Mouse (Mus musculus): ENCODE data around the gene Fcer1g.

Gene Fcer1g

DNA sequence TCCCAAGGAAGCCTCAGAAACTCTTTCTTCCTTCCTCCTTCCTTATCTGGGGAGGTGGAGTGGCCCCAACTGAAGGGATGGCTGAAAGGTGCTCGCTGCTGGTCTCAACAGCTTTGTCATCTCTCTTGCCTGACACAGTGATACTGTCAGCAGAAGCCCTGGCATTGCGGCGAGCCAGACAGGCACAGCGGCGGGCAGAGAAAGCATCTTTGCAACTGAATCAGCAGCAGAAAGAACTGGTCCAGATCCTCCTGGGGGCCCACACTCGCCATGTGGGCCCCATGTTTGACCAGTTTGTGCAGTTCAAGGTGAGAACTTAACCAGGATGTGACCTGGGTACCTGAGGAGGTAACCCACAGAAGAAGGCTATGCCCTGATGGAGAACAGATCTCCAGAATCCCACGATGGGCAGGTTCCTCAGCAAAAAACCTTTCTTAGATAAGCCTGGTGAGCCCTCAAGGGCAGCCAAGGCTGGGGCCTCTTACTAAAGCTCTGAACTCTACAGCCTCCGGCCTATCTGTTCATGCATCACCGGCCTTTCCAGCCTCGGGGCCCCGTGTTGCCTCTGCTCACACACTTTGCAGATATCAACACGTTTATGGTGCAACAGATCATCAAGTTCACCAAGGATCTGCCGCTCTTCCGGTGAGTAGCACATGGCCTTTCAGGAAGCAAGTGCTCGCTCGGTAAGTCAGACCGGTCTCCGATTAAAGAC lies 17.8 kb downstream of the Fcer1g start:
- no peak for DNase-seq (ENCODE audit: low read depth, low spot score)

DNA sequence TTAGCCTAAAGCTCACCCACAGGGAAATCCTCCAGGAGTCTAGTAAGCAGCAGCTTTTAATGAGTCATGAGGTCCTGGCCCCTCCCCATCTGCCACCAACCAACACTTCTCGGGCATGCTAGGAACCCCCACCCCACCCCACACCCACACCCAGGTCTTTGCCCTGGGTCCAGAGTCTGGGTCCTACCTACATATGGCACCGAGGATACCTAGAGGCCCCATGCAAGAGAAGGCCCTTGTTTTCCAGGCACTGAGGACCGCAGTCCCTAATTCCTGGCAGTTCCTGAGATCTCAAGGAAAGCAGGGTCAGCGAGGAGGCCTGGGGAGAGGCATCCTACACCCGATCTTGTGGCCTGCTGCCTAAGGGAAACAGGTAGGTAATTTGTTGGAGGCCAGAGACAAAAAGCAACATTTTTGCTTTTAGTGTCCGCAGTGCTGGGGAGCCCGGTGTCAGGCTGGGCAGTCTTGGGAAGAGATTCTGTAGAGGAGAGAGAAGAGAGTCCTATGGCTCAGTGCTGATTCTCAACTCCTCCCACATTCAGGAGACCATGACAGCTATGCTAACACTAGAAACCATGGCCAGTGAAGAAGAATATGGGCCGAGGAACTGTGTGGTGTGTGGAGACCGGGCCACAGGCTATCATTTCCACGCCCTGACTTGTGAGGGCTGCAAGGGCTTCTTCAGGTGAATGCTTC lies 20.2 kb downstream of the Fcer1g start, which contains the start of gene Nr1i3:
Gene Nr1i3, plus strand, starts transcription at position 170 of the 696 bp plus-strand sequence.
- DNase-seq (ENCODE audit: low read depth, low spot score), result no peak

DNA sequence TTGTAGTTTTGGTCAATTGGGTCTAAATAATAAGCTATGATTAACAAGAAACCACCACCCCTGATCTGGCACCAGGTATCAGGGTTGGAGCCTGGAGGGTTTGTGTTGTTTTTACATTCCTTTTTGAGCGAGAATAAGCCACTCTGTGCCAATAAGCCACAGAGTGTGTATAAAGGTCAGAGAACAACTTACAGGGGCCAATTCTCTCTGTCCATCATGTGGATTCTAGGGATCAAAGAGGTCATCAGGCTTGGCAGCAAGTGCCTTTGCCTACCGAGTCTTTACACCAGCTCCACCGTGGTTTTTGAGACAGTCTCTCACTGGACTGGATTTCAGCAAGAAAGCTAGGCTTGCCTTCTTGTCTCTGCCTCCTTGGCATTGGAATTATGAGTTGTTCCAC lies 21.3 kb downstream of the Fcer1g start:
- no peak for DNase-seq (ENCODE audit: low read depth, low spot score)

DNA sequence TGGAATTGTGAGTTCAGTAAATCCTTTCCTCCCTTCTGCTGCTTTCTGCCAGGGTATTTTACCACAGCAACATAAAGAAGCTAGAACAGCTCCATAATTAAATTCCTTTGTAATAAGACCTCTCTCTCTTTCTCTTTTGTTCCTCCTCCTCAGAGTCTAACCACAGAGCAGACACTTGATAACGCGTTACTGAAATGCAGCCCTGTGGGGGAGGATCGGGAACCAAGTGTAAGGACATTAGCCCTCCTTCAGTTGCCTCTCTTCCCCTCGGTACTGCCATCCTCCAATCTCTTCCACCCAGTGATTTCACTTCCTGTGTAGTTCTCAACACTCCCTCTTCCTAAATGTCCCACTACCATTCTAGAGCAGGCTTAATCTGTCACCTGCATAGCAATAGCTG lies 24.8 kb downstream of the Fcer1g start:
- no peak for DNase-seq (ENCODE audit: low read depth, low spot score)

DNA sequence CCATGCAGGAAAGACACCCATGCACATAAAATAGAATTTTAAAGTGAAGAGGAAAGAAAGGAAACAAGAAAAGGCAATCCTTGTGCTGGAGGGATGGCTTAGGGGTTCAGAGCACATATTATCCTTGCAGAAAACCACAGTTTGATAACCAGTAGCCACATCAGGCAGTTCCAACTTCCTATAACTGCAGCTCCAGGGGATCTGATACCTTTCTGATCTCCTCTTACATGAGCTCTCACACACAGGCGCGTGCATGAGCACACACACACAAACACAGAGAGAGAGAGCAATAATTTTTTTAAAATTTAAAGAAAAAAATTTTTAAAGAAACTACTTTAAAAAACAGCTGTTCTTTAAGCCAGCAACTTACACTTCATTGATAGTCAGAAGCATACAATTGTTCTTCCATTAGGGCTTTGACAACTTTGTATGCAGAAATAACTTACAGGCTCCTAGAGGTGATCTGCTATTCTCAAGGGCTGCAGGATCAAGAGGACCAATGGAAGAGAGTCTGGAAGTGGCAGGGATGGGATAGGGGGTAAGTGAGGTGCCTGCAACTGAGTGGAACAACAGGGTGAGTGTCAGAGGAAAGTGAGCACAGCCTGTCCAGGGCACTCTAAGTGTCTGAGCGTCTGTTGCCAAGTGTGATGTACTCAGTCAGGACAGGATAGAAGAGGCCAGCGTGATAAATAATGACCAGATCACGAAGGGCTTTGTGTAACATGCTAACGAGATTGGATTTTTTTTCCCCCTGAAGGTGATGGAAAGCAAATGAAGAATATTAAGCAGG lies 28.3 kb downstream of the Fcer1g start:
- no peak for DNase-seq (ENCODE audit: low read depth, low spot score)

DNA sequence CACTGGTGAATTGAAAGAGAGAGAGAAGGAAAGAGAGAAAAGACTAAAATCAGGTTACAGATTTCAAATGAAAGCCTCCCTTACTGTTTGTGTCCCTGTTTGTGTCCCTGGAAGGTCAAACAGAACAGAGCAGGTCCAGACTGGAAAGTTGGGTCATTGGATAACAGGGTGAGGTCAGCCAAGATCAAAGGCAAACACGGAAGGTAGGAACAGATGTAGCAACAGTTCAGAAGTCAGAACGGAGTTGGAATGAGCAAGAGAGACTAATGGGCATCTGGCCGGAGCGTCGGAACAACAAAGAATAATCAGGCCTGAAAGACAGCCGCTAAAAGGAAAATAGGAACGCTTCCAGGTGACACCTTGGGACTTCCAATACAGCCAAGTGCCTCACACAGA lies 29.9 kb downstream of the Fcer1g start:
- DNase-seq (ENCODE audit: low read depth, low spot score), result no peak

DNA sequence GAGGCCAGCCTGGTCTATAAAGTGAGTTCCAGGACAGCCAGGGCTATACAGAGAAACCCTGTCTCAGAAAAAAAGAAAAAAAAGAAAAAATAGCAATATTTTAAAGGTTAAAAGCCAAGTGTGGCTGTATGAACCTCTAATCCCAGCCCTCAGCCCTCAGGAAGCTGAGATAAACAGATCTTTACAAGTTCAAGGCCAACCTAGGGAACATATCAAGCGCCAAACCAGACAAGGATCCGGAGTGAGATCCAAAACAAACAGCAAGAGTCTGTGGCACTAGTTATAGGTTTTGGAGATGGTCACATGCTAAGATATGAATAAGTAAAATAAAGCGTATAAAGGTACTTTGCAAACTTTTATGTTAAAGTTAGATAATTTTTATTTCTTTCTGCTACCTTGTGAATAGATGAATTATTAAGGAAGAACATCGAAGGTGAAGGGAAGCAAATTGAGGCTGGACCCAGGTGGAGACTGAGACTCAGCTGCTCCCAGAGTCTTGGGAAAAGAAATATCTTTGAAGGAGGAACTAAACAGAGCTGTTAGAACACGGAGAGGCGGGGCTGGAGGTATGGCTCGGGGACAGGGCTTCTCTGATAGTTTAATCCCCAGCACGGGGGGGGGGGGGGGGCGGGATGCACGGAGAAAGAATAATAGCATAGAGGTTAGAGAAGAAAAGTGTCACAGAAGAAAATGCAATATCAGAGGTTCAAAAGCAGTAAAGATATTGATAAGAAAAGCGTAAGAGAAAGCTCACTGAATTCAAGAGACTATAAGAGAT lies 30.5 kb downstream of the Fcer1g start:
- no peak for DNase-seq (ENCODE audit: low read depth, low spot score)

DNA sequence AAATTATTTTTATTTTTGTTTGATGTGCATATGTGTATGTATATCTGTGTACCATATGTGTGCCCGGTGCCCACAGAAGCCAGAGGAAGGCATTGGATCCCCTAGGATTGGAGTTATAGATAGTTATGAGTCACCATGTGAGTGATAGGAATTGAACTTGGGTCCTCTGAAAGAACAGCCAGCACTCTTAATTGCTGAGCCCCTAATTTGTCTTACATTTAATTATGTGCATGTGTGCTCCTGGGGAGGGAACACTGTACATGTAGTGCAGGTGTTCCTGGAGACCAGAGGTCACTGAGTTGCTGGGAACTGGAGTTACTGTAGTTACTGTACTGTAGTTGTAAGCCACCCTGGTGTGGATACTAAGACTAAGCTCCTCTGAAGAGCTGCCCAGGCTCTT lies 33.4 kb downstream of the Fcer1g start:
- DNase-seq (ENCODE audit: low read depth, low spot score), result no peak

DNA sequence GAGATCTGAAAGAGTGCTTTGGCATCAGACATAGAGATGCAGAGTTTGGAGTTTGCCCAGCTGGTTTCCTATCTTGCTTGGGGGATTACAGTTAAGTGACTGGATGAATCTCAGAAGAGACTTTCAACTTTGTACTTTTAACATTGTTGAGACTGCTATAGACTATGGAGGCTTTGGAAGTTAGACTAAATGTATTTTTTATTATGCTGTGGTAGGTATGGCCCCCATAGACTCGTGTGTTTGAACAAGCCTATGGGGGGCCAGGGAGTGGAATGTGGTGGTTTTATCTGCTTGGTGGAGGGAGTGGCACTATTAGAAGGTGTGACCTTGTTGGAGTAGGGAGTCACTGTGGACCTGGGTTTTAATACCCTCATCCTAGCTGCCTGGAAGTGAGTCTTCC lies 34.6 kb downstream of the Fcer1g start:
- DNase-seq (ENCODE audit: low read depth, low spot score), result no peak

DNA sequence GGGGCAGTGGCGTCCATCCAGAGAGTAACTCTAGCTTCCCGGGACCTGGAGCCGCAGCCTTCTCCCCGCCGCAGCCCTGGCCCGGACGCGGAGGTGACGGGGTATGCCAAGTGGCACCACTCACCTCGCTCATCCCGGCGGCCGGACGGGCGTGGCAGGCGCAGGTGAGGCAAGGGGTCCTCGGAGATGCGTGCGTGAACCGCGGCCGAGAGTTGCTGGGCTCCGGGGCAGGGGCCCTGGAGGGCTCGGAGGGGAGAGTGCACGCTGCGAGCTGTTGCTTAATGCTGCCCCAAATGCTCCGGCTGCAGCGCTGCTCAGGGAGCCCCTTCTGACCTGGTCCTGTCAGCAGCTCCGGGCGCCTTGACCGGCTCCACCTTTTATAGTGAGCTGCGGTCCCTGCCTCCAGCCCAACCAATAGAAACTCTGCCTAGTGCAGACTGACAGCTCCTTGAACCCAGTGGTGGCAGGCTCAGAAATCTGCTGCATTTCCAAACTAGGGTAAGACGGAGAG lies 38.2 kb downstream of the Fcer1g start, which contains the start of gene Pcp4l1:
Gene Pcp4l1, minus strand, starts transcription at position 382 of the 511 bp plus-strand sequence.
- no peak for DNase-seq (ENCODE audit: low read depth, low spot score)

DNA sequence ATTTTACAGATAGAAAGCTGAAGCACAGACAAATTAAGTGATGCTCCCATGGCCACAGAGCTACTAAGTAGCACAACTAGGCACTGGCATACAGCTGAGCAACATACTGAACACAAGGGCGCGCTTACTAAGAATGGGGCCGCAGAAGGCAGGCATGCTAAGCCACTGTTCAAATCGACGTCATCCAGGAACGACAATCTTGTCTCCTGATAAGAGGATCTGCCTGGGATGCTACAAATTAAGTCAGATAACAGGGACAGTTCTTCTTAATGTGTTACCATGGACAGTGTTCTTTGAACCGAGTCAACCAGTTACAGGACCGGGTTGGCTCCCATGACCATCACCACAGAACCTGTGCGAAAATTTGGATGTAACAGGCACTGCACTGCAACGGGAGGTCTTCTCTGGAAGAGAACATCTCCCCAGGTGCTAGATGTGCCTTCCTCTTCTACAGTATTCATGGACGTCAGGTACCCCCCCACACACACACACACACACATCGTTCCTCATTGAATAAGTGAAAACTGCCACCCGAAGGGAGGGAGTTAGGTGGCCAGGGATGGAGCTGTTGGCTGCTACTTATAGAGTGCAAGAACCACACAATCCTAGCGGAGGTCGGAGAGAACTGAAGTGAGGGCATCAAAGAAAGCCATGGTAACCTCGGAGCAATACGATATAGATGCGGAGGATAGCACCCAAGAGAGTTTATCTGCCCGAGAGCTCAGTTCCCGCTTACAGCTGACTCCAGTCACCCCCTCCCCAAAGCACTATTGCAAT lies 38.9 kb downstream of the Fcer1g start:
- no peak for DNase-seq (ENCODE audit: low read depth, low spot score)

DNA sequence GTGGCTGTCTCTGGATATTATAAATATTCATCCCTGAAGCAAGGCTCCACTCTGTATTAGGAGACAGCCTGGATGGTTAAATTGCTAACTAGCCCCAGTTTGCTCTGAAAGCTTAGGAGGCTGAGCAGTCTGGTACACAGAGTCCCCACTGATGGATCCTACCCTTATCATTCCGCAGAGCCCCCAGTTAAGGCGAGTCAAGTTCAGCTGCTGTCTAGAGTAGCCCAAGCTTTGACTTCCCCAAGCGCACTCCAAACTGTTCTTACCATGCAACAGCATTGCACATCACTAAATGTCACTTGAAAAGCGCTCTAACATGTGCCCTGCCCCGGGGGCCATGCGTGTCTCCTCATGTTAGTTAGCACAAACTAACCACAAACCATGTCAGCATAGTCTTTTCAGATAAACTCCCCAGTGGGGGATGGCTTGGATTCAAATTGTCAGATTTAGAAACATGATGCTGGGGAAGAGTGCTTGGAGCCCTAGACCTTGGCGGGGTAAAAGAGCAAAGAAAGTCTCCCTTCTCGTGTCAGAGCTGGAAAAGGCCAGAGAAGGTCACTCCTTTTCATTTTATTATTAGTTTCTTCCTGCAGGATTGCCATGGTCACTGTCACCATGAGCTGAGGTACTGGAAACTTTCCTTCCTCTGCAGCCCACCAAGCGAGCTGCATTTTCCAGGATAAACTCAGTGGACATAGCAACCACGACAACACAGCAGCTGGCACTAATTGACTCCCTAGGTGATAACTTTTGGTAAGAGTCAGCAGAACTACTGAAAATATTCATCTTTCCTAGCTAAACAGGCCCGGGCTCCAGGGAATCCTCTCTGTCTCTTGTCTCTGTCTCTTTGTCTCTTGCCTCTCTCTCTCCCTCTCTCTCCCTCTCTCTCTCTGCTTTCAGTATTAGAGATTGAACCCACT lies 40.0 kb downstream of the Fcer1g start:
- no peak for DNase-seq (ENCODE audit: low read depth, low spot score)

DNA sequence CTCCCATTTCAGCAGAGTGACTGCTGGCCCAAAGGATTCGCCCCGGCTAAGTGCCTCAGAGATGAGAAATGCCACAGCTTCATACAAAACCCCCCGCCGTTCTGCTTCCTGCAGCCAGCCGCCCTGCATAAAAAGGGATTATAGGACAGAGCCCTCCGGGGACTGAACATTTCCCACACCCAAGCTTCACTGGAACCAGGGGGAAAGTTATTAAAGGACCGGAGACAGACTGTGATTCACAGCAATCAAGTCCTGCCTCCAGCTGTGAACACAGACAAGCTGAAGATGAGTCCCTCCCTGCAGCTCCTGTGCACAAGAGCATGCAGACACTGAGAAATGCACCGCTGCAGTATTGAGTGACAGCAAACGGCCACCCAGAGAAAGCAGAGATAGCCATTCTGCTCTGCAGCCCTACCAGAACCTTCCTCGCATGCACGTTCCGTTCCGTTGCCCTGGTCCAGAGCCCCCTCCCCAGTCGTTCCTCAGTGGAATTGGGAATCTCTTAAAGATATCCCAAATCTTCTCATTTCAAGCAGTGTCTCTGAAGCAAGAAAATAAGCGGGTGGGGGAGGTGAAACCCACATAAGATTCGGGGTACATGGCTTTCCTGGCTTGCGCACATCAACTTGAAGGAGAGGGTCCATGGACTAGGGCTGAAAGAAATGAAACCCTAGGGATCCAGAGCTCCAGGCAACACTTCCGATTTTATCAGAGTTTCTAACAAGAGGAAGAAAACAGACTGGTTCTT lies 40.9 kb downstream of the Fcer1g start:
- DNase-seq (ENCODE audit: low read depth, low spot score), result no peak

DNA sequence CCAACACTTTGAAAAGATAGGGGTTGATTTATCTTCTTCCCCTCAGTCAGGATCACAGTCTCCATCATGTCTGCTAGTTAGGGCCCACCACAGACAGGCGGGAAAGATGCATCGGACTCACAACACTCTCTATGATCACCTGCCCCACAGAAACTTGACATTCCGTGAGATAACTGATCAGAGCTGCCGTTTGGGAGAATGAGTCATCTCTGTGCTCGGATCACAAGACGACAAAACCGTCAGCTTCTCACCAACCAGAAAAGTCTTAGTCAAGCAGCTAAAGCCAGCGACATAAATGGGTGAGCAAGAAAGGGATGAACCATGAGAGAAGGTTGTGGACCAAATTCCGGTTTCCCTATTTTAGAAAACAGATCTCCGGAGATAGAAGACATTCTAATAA lies 41.9 kb downstream of the Fcer1g start:
- no peak for DNase-seq (ENCODE audit: low read depth, low spot score)

DNA sequence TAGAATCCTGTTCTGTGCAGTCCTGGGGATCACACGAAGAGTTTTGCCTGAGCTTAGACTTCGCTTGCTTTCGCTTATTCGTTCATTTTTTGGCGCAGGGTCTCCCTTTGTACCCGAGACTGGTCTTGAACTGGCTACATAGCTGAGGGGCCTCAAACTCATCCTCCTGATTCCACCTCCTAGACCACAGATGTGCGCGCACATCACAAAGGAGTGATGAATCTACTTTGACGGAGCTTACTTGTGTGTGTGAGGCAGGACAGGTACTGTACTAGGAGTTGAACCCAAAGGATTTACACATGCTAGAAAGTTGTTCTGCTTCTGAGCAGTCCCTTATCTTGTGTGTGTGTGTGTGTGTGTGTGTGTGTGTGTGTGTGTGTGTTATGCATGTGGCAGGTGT lies 43.3 kb downstream of the Fcer1g start:
- no peak for DNase-seq (ENCODE audit: low read depth, low spot score)

DNA sequence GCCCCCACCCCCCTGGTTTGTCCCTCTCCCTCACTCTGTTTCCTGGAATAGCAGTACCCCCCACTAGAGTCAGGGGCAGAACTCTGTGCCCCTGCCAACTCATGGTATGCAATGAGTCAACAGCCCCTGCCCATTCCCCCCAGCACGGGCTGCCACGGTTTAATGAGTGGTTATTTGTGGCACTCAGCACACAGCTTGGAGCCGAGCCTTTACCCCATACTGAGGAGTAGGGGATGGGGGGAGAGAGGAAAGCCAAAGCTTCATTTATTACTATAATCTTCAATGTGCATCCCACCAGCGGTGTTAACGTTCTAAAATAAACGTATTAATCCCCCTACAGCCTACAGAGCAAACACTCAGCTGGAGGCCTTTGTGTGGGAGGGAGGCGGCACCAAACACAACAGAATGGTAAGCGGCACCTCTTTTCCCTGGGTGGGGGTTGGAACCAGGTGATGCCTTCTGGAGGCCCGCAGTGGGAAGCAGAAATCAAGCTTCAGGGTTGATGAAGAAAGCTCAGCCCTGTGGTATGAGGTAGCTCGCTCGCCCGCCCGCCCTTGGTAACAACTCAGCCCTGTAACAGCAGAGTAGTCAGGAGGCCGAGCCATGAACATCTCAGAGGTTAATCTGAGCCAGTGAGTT lies 44.6 kb downstream of the Fcer1g start:
- no peak for DNase-seq (ENCODE audit: low read depth, low spot score)

DNA sequence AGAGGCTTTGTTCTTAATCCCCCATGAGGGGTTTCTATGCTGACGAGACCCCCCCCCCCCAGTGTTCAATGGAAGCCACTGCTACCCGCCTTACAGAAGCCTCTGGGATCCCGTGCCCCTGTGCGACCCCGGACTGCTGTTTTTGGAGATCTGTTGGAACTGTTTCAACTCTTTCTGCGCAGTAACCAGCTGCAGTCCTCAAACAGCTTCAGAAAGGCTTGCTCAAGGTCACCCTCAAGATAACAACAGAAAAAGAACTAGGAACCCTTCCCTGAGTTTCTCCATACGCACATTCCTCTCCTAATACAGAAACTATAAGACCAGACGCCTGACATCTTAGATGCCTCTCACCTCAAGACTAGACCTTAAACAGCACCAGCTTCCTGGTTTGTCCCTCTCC lies 45.1 kb downstream of the Fcer1g start:
- no peak for DNase-seq (ENCODE audit: low read depth, low spot score)

Data from CD4-positive helper T cell, adult 2 months (primary cell).